Mouse (Mus musculus) small intestine, adult 2 months (tissue): Measurements from ENCODE around the gene Gm28048.

Source experiments
- CTCF ChIP-seq: fragments of 200-500 bp; IDR thresholded peaks from 2 replicates; pipeline ENCODE4 v1.5.1; 2012; ENCODE audit warnings: low read depth, mild to moderate bottlenecking, control low read depth, inconsistent platforms, low read length, moderate library complexity, mixed read lengths; ENCODE audit not compliant: insufficient replicate concordance, insufficient read length; ENCODE audit errors: extremely low read depth
- POLR2A ChIP-seq: fragments of 200-500 bp; IDR thresholded peaks from 2 replicates; pipeline ENCODE4 v1.6.1; 2012; ENCODE audit warnings: low read depth, mild to moderate bottlenecking, control low read depth, inconsistent platforms, low read length, moderate library complexity

GRCm38 (mm10) chr11:22994271-22994670 is 12.4 kb upstream of the Gm28048 start:
- no peak for TF ChIP-seq CTCF
- TF ChIP-seq POLR2A = no peak
